Mouse (Mus musculus): ENCODE measurements at regions not wholly inside any gene's neighbourhood (a gene's known extent, or its start where the extent isn't known, plus 50 kb on each side); places are given as distances from the start of the nearest gene placed in this dataset.
"Not testable (repeated sequence)": the region's sequence is repeated elsewhere in the genome, so short reads cannot be mapped to it uniquely, and the experiment has no call there.

GRCm38 (mm10) chr12:54516039-54516438, 140.3 kb downstream of the Sptssa start:
- WGBS = 45% methylated on average over 4 of the region's 4 CpGs
- H3K9me3 ChIP-seq; H3K9ac ChIP-seq; H3K4me1 ChIP-seq; H3K36me3 ChIP-seq; H3K27me3 ChIP-seq; H3K4me3 ChIP-seq; ATAC-seq (ENCODE audit: borderline replicate concordance, extremely low read depth, low FRiP score, low TSS enrichment); H3K27ac ChIP-seq; H3K4me2 ChIP-seq: not testable (repeated sequence)

GRCm38 (mm10) chr12:54509903-54510302, 146.5 kb downstream of the Sptssa start:
- 15% methylated on average over 6 of the region's 6 CpGs for WGBS
- H3K9ac ChIP-seq = no peak overlapping the region
- no peaks in the 10 kb centered on the region for H3K27me3 ChIP-seq
- H3K9me3 ChIP-seq = no peaks in the 10 kb centered on the region; the same call in 1 of the 2 replicates
- H3K4me1 ChIP-seq = no peaks in the 10 kb centered on the region; the same call in 1 of the 2 replicates
- H3K36me3 ChIP-seq = no peaks in the 10 kb centered on the region
- H3K27ac ChIP-seq = peak overlapping the region; percentile 56
- no peak overlapping the region for H3K4me3 ChIP-seq
- peak; percentile 74 for ATAC-seq (ENCODE audit: borderline replicate concordance, extremely low read depth, low FRiP score, low TSS enrichment)
- H3K4me2 ChIP-seq = no peak overlapping the region

DNA sequence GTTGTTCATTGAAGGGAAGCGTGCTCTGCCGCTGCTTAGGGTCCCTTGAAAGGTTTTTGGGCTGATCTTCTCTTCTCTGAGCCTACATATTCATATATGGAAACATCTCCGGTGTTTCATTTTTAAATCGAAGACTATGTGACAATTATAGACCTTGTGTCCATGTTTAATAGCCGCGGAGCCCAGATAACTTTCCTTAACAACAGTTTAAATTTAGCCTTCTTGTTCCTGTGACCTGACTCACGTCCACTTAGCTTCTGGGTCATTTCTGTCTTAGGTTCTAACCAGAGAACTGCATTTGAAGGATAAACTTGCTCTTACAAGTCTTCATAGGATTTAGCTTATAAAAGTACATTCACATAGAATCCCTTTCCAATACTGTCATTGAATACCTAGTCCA, 153.6 kb downstream of the Sptssa start:
- Histone ChIP-seq H3K4me1 (no peaks in the 10 kb centered on the region), H3K27ac (no peak overlapping the region), H3K4me2 (no peak overlapping the region), H3K36me3 (no peaks in the 10 kb centered on the region), H3K27me3 (peaks cover 11% of the 10 kb centered on the region; the same call in 1 of the 2 replicates), H3K4me3 (no peak overlapping the region), H3K9me3 (no peaks in the 10 kb centered on the region), H3K9ac (no peak overlapping the region)
- ATAC-seq (ENCODE audit: borderline replicate concordance, extremely low read depth, low FRiP score, low TSS enrichment) = no peak
- 88% methylated on average over 7 of the region's 7 CpGs for WGBS

DNA sequence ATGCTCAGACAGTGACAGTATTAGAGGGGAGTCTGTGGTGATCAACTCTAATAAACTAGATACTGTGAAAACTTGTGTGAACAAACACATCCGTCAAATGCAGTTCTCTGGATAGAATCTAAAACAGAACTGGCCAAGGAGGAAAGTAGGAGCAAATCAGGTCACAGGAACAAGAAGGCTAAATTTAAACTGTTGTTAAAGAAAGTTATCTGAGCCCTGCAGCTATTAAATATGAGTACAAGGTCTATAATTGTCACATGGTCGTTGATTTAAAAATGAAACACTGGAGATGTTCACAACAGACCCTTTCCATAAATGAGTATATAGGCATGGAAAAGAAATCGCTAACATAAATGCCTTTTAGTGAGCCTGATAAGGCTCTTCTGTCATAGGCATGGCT, 156.4 kb downstream of the Sptssa start:
- H3K4me3 ChIP-seq = no peak overlapping the region
- H3K36me3 ChIP-seq = no peaks in the 10 kb centered on the region
- peaks cover 11% of the 10 kb centered on the region; the same call in 1 of the 2 replicates for H3K27me3 ChIP-seq
- H3K9me3 ChIP-seq = no peaks in the 10 kb centered on the region
- WGBS = 67% methylated on average over 3 of the region's 3 CpGs
- no peak overlapping the region for H3K9ac ChIP-seq
- no peak for ATAC-seq (ENCODE audit: borderline replicate concordance, extremely low read depth, low FRiP score, low TSS enrichment)
- no peak overlapping the region for H3K27ac ChIP-seq
- H3K4me2 ChIP-seq = no peak overlapping the region
- H3K4me1 ChIP-seq = 0 out of 2 replicates have a peak, but pooled peaks cover 5% of the 10 kb centered on the region

- H3K27me3 ChIP-seq = peaks cover 36% of the 10 kb centered on the region
- WGBS = 57% methylated on average over 4 of the region's 4 CpGs
- no peak overlapping the region for H3K27ac ChIP-seq
- H3K36me3 ChIP-seq = no peaks in the 10 kb centered on the region
- no peak overlapping the region for H3K9ac ChIP-seq
- H3K4me3 ChIP-seq = no peak overlapping the region
- H3K4me2 ChIP-seq = no peak overlapping the region
- H3K9me3 ChIP-seq = no peaks in the 10 kb centered on the region
- no peak for ATAC-seq (ENCODE audit: borderline replicate concordance, extremely low read depth, low FRiP score, low TSS enrichment)
- 0 out of 2 replicates have a peak, but pooled peaks cover 9% of the 10 kb centered on the region for H3K4me1 ChIP-seq
These were observed 160.5 kb downstream of the Sptssa start for GRCm38 (mm10) chr12:54495701-54496374.

GRCm38 (mm10) chr12:54494756-54495375, 161.5 kb downstream of the Sptssa start:
- WGBS = 38% methylated on average over 7 of the region's 7 CpGs
- Histone ChIP-seq H3K27me3 (peaks cover 43% of the 10 kb centered on the region), H3K9ac (no peak overlapping the region), H3K27ac (no peak overlapping the region), H3K4me3 (no peak overlapping the region), H3K4me1 (0 out of 2 replicates have a peak, but pooled peaks cover 9% of the 10 kb centered on the region), H3K9me3 (no peaks in the 10 kb centered on the region), H3K4me2 (no peak overlapping the region), H3K36me3 (no peaks in the 10 kb centered on the region)
- ATAC-seq (ENCODE audit: borderline replicate concordance, extremely low read depth, low FRiP score, low TSS enrichment) = peak; percentile 49; the same call in 1 of the 2 replicates

DNA sequence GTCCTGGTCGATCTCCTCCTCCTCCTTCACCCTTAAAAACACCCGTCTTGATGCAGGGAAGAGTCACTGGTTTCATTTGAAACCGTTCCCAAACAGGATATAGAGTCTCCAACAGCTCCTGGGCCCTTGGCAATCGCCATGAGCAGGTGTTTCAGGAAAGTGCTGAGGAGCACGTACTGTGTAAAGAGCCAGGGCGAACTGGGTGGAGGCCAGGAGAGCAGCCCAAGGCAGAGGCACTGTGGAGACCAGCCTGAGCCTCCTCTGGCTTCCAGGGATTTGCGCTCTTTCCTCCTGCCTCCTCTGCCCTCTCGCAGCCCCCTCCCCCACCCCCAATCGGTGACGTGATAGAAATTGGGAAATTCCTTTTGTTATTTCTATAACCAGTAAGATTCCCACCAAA, 163.6 kb downstream of the Sptssa start:
- Histone ChIP-seq H3K36me3 (no peaks in the 10 kb centered on the region), H3K4me1 (0 out of 2 replicates have a peak, but pooled peaks cover 9% of the 10 kb centered on the region), H3K4me2 (no peak overlapping the region), H3K9me3 (no peaks in the 10 kb centered on the region), H3K4me3 (no peak overlapping the region), H3K9ac (no peak overlapping the region), H3K27me3 (peaks cover 43% of the 10 kb centered on the region), H3K27ac (no peak overlapping the region)
- WGBS = 35% methylated on average over 10 of the region's 10 CpGs
- no peak for ATAC-seq (ENCODE audit: borderline replicate concordance, extremely low read depth, low FRiP score, low TSS enrichment)

DNA sequence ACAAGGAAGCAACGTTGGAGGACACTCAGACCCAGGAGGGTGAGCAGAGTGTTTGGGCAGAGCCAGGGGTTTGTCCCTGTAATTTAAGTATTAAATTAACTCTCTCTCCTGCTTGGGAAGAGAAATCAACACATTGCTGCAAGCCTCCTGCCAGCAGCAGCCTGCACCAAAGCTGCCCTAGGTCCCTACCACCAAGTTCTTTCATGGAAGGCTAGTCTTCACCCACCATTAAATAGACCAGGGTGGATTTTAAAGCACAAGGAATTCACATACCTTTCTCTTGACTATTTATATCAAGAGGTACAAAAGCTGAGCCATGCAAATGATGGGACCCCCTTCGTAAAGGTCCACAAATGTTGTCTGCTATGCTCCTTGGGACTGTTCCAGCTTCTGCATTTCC, 165.9 kb downstream of the Sptssa start:
- H3K4me3 ChIP-seq = no peak overlapping the region
- H3K4me2 ChIP-seq = no peak overlapping the region
- H3K9me3 ChIP-seq = no peaks in the 10 kb centered on the region
- ATAC-seq (ENCODE audit: borderline replicate concordance, extremely low read depth, low FRiP score, low TSS enrichment) = no peak
- H3K36me3 ChIP-seq = no peaks in the 10 kb centered on the region
- H3K9ac ChIP-seq = no peak overlapping the region
- WGBS = 90% methylated on average over 2 of the region's 2 CpGs
- peaks cover 48% of the 10 kb centered on the region for H3K27me3 ChIP-seq
- H3K4me1 ChIP-seq = 0 out of 2 replicates have a peak, but pooled peaks cover 7% of the 10 kb centered on the region
- H3K27ac ChIP-seq = no peak overlapping the region

- Histone ChIP-seq H3K4me1 (0 out of 2 replicates have a peak, but pooled peaks cover under 1% of the 10 kb centered on the region), H3K27me3 (peaks cover 52% of the 10 kb centered on the region), H3K4me2 (no peak overlapping the region), H3K36me3 (no peaks in the 10 kb centered on the region), H3K4me3 (no peak overlapping the region), H3K27ac (no peak overlapping the region), H3K9ac (no peak overlapping the region), H3K9me3 (no peaks in the 10 kb centered on the region)
- ATAC-seq (ENCODE audit: borderline replicate concordance, extremely low read depth, low FRiP score, low TSS enrichment) = peak; percentile 57; the same call in 1 of the 2 replicates
- WGBS = 2% methylated on average over 8 of the region's 8 CpGs
These were observed 166.7 kb downstream of the Sptssa start for GRCm38 (mm10) chr12:54489675-54490074.

DNA sequence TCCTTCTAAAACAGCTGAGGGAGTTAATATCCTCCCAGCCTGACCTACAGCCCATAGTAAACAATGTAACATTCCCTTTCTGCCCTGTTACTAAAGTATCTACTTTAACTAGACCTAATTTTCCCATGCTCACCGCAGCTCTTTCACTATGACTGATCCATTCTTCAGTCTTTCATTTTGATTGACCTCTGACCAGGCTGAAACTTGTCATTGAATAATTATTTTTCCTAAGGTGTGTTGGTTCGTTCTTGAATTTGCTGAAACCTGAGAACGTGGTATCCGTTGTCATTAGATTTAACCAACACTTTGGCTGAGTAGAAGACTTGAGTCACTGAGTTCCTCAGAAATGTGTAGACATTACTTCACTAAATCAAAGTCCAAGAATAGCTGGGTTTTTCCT, 168.7 kb downstream of the Sptssa start:
- H3K9me3 ChIP-seq = no peaks in the 10 kb centered on the region
- no peaks in the 10 kb centered on the region for H3K4me1 ChIP-seq
- no peak overlapping the region for H3K4me2 ChIP-seq
- H3K4me3 ChIP-seq = no peak overlapping the region
- H3K27me3 ChIP-seq = peaks cover 54% of the 10 kb centered on the region
- WGBS = 62% methylated on average over 4 of the region's 4 CpGs
- ATAC-seq (ENCODE audit: borderline replicate concordance, extremely low read depth, low FRiP score, low TSS enrichment) = no peak
- H3K27ac ChIP-seq = no peak overlapping the region
- H3K9ac ChIP-seq = no peak overlapping the region
- no peaks in the 10 kb centered on the region for H3K36me3 ChIP-seq

- H3K27me3 ChIP-seq = peaks cover 45% of the 10 kb centered on the region
- H3K36me3 ChIP-seq = no peaks in the 10 kb centered on the region
- H3K9me3 ChIP-seq = no peaks in the 10 kb centered on the region
- no peak overlapping the region for H3K27ac ChIP-seq
- H3K9ac ChIP-seq = no peak overlapping the region
- 53% methylated on average over 4 of the region's 4 CpGs for WGBS
- H3K4me1 ChIP-seq = no peaks in the 10 kb centered on the region
- ATAC-seq (ENCODE audit: borderline replicate concordance, extremely low read depth, low FRiP score, low TSS enrichment) = no peak
- no peak overlapping the region for H3K4me2 ChIP-seq
- H3K4me3 ChIP-seq = no peak overlapping the region
These were observed 174.4 kb downstream of the Sptssa start for GRCm38 (mm10) chr12:54482020-54482419.

DNA sequence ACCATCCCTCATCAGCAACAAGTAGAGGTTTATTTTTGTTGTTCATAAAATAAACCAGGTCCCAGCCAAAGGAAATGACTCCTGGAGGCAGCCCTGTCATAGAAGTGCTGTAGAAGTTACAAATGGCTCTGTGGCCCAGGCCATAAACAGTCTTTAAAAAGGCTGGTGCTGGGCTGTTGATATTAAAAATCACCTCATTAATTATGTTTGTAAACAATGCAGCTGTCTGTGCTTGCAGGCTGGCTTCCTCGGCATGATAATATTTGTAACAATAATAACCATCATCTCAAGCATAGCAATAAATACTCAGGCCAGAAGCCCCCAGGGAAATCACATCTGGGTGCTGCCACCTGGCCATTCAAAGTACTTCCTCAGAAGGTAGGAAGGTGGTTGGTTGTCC, 176.5 kb downstream of the Sptssa start:
- Histone ChIP-seq H3K27ac (no peak overlapping the region), H3K9ac (no peak overlapping the region), H3K27me3 (peaks cover 56% of the 10 kb centered on the region), H3K4me1 (no peaks in the 10 kb centered on the region), H3K4me3 (no peak overlapping the region), H3K4me2 (no peak overlapping the region), H3K9me3 (no peaks in the 10 kb centered on the region), H3K36me3 (no peaks in the 10 kb centered on the region)
- 28% methylated on average over 1 of the region's 1 CpGs for WGBS
- peak; percentile 75; the same call in 1 of the 2 replicates for ATAC-seq (ENCODE audit: borderline replicate concordance, extremely low read depth, low FRiP score, low TSS enrichment)

All from lung, embryonic 15.5 days (tissue).